Mouse (Mus musculus) olfactory bulb, adult 2 months (tissue): ENCODE measurements around the gene Igsf21.

Source experiments
- CTCF ChIP-seq: fragments of 200-500 bp; IDR thresholded peaks from 2 replicates; pipeline ENCODE4 v1.5.1; 2012; ENCODE audit warnings: low read depth, mild to moderate bottlenecking, low read length, moderate library complexity; ENCODE audit not compliant: insufficient read depth
- POLR2A ChIP-seq: fragments of 200-500 bp; IDR thresholded peaks from 2 replicates; pipeline ENCODE4 v1.6.1; 2012; ENCODE audit warnings: mild to moderate bottlenecking, low read depth, low read length, moderate library complexity; ENCODE audit not compliant: insufficient read depth

- no peak for TF ChIP-seq POLR2A
- no peak for TF ChIP-seq CTCF
These were observed 93.5 kb downstream of the Igsf21 start for GRCm38 (mm10) chr4:140153101-140153500.
